Mouse (Mus musculus): ENCODE data around the gene Msx3. TPM values are rescaled to one million over a fixed set of nuclear protein-coding genes. Genes with fewer than 3 reads are reported as not detected.
A peak's percentile ranks its signal among the peaks of the same experiment; 100 is the strongest.

The Msx3 gene
- polyA plus RNA-seq, 3 experiments from 2014 or later = not detected

GRCm38 (mm10) chr7:140057413-140058407, 8.8 kb upstream of the Msx3 start:
- ATAC-seq = no peak

- ATAC-seq = no peak
Observed at GRCm38 (mm10) chr7:140054124-140054523, 5.2 kb upstream of the Msx3 start.

- peak; percentile 25 for ATAC-seq
Observed at GRCm38 (mm10) chr7:140049115-140049689, 313 bp upstream of the Msx3 start.

DNA sequence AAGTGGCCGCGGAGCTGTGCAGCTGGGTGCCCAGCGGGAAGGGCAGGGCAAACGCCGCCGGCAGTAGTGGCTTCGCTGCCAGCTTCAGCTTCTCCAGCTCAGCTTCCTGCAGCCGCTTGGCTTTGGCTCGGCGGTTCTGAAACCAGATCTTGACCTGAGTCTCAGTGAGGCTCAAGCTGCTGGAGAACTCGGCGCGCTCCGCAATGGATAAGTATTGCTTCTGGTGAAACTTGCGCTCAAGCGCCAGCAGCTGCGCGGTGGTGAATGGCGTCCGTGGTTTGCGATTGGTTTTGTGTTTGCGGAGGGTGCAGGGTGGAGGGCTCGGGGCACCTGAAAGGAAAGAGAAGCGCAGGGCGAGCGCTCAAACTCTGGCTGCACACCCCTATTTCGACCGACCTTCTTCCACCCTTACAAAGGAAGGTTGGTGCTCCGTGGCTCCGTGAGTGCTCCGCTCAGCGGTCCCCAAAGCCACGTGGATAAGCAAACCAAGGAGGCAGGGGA, 1.0 kb downstream of the Msx3 start:
- no peak for ATAC-seq

- ATAC-seq = no peak
Observed at GRCm38 (mm10) chr7:140045546-140045945, 3.3 kb downstream of the Msx3 start.

DNA sequence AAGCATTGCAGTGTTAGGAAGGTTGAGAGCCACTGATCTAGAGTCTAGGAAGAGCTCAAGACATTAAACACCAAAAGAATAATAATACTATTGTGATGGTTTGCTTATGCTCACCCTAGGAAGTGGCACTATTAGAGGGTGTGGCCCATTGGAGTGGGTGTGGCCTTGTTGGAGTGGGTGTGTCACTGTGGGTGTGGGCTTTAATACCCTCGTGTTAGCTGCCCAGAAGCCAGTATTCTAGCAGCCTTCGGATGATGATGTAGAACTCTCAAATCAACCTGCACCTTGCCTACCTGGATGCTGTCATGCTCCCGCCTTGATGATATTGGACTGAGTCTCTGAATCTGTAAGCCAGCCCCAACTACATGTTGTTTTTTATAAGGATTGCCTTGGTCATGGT, 6.2 kb downstream of the Msx3 start:
- ATAC-seq = no peak

DNA sequence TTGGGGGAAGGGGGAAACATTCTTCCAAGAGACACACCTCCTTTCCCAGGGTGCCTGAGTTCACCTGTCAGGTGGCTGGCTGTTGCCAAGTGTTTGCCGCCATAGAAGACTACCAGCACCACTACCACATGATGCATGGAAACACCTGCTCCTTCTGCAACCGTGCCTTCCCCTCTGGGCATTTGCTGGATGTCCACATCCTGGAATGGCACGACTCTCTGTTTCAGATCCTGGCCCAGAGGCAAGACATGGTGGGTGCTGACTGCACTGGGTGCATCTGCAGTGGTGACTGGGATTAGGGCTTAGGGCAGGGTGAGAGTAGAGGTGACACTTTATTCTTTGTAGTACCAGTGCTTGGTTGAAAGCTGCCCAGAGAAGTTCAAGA, 11.7 kb downstream of the Msx3 start:
- no peak for ATAC-seq

- ATAC-seq = peak; percentile 89
Observed at GRCm38 (mm10) chr7:140036281-140037170, 12.4 kb downstream of the Msx3 start, which contains the start of the genes Zfp511 and Tubgcp2. Gene Zfp511 (plus strand): TSS chr7:140036391. Gene Tubgcp2 (minus strand): TSS chr7:140036669.

- no peak for ATAC-seq
Observed at GRCm38 (mm10) chr7:140035456-140035855, 13.4 kb downstream of the Msx3 start.

DNA sequence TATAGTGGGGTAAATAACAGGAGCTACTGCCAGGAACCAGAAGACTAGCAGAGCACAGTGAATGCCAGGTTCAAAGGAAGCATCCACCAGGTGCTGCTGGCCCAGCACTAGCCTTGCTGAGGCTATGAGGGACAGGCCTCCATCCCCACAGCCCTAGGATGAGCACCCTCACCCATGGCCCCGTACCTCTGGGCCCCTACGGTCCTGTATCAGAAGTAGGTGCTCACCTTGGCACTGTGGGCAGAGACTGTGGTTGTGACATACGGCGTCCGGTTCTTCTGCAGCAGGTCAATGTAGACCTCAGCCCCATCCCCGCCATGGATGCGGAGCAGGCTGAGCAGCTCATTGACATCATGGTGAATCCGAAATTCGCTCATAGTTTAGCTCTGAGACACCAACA, 15.5 kb downstream of the Msx3 start:
- ATAC-seq = no peak

DNA sequence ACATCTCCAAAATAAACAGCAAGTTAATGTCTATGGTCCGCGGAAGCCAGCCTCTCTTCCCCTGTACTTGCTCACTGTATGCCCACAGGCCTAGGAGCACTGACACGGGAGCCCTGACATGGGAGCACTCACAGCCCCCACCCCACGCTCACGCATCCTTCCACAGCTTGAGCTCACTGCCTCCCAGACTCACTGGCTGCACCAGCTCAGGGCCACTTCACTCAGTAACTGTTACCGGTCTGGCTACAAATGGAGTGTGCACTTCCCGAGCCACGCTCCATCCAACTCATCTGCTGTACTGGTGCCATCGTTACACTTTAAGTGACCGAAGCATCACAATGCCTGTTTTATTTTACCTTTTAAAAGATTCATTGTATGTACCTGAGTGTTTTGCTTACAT, 16.5 kb downstream of the Msx3 start:
- no peak for ATAC-seq

GRCm38 (mm10) chr7:140031771-140032170, 17.1 kb downstream of the Msx3 start:
- ATAC-seq = no peak

GRCm38 (mm10) chr7:140011336-140011735, 37.6 kb downstream of the Msx3 start:
- ATAC-seq = no peak

DNA sequence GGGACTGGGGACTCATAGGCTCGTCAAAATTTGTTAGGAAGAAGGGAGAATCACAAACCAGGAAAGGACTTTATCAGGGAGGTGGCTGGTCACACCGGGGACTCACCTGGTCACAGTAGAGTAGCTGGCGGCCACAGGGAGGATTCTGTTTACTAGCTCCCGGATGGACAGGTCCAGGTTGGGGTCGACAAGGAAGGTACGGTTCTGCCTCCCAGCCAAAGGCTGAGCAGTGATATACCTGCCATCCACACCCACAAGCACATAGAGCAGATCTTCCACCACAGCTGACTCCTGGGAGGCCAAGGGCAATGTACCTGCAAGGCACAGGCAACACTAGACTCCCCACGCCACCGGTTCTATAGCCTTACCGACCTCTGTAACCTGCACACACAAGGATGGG, 41.1 kb downstream of the Msx3 start:
- no peak for ATAC-seq

GRCm38 (mm10) chr7:140006861-140007611, 41.9 kb downstream of the Msx3 start:
- no peak for ATAC-seq

GRCm38 (mm10) chr7:140004666-140005065, 44.2 kb downstream of the Msx3 start:
- ATAC-seq = no peak

DNA sequence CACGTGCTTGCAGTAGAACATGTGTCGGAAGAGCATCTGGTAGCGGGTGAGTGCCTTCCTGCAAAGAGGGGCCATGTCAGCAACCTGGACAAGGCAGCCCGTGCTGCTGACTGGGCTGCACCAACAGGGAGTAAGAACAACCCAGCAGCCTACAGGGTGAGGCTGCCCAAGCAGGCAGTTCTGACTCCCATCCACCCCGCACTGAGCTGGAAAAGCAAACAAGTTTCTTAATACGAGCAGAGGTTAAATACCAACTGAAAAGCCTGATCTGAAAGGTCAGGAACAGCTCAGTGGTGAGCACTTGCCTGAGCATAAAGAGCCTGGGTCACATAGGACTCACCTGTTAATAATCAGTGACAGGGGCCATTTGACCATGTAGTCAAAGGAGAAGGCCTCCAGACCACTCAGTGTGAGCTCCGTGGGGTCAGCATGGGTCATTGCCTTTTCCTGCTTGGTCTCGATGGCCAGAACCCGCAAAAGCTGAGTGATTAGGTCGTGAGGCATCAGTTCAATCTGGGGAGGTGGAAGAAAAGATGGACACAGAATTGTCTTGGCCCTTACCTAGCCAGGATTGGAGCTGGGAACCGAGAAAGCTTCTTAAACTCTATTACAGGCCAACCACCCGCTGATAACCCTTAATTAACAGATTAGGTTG, 47.7 kb downstream of the Msx3 start:
- no peak for ATAC-seq

GRCm38 (mm10) chr7:139998691-139999350, 50.1 kb downstream of the Msx3 start:
- ATAC-seq = no peak

Data from inflammation-experienced regulatory T-cells, adult 6 months (primary cell).